Mouse (Mus musculus) thymus, postnatal 4 days (tissue): Measurements from ENCODE around the gene Chst10.

Experiments
- DNase-seq: peaks from one replicate; pipeline ENCODE4 v3.0.0; 2021

Gene Chst10

DNA sequence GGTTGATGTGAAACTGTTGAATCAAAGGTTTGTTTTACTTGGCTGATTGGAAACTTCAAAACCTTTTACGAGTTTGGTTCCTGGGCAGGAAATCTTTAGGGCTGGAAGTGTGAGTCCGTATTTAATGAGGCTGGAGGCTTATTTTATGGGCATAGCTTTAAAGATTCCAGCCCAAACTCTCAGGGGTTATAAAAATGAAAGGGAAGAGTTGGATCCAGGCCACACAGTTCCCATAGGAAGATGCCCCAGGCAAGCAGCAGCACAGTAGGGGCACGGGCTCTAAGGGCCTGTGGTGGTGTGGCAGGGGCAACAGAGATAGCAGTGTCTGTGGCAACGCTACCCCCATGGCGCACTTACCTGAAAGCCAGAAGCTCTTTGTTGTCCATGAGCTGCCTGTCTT is 31.7 kb downstream of the Chst10 start:
- DNase-seq: no peak

DNA sequence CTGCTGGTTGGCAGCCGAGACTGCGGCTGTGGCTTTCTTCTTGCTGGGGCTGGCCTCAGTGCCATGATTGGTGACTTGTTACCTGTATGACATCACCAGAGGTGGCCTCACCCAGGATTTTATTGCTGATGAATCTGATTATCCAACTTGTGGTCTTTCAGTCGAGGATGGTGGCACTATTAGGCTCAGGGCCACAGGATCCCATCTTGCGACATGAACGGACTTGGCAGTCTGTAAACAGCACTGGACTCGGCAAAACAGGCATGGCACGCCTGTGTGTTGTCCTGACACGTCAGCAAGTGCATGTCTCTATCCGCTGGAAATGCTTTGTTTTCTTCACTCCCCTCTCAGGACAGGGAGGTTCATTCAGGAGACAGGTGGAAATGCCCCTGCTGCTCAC is 33.6 kb downstream of the Chst10 start:
- no peak for DNase-seq

DNA sequence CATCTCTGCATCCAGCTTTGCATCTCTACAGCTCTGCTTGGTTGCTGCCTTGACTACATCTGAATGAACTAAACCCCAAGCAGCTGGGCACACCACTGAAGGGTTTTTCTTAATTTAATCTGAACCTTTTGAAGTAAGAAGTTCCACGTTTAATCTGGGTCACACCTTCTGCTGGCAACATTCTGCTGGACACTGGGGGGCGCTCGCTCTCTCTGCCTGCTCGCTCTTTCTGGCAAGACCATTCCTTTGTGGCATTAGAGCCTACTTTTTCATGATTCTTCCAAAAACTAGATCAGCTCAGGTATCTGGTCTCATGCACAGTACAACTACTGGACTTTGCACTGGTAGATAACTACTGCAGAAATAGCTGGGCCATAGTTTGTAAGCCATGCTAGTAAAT is 35.7 kb downstream of the Chst10 start:
- DNase-seq: peak; percentile 80

DNA sequence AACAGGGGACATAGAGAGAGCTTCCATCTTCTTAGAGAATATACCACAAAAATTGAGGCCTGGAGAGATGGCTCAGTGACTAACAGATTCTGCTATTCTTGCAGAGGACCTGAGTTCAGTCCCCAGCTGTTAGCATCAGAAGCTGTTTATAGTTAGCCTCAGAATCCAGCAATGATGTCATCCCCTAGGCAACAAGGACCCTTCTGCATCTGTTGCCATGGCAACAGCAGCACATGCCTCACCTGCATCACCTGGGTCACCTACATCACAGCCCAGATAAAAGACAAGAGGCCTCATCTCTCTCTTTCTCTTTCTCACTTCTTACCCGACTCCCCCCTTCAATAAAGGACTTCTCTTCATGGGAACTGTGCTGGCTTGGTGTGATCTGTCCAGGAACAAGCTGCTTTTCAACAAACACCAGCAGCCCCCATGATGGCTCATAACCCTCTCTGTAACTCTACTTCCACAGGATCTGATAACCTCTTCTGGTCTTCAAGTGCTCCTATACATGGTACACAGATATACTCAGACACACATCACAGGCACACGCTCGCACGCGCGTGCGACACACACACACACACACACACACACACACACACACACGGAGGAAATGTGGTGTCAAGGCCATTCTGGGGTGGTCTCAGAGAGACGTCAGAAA is 37.0 kb downstream of the Chst10 start:
- no peak for DNase-seq

DNA sequence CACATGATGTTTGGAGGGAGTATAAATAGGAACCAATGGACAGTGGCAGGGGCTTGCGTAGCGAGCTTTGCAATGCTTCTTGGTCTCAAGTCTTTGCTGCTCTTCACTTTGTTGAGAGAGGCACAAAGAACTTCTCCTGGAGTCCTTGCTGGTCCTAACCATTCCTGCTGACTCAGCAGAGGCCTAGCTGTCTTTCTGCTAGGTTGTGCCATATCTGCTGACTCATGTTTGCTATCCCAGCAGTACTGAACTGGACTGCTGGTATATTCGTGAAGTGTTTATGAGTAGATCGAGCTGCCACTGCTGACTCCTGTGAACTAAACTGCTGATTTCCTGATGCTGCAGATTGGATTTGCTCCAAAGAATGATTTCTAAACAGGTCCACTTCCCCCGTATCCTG is 37.8 kb downstream of the Chst10 start:
- DNase-seq: no peak

DNA sequence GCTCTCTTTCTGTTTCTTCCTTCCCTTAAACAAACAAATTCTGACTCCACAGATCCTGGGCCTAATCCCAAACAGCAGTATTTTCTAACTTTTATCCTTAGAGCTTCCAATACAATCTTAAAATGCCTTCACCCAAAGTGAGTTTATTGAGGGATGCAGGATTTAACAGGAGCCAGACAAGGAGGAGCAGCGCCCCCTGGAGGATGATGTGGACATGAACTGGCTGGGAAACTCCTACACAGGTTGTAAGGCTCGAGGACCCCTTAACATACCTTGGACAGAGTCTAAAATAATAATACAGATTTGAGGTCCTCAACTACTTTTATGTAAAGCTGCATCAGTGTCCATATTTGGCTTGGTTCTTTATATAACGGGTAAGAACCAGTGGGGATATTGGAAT is 41.8 kb downstream of the Chst10 start:
- peak; percentile 81 for DNase-seq

DNA sequence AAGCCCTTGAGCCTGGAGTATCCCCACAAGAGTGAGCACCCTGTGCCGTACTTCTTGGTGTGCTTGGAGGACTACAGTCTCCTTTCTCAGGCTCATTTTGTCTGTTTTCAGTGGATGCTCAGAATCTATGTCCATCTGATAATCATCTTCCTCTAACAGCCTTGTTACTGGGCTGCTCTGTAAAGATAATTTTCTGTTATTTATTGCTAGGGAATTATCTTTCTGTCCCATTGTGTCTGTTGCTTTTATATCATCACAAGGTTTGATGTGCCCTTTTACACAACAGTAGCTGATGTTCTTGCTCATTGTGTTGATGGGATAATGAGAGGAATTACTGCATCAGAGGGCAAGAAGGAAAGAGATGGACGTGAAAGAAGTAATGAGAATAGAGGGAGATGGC is 45.7 kb downstream of the Chst10 start:
- DNase-seq: no peak

DNA sequence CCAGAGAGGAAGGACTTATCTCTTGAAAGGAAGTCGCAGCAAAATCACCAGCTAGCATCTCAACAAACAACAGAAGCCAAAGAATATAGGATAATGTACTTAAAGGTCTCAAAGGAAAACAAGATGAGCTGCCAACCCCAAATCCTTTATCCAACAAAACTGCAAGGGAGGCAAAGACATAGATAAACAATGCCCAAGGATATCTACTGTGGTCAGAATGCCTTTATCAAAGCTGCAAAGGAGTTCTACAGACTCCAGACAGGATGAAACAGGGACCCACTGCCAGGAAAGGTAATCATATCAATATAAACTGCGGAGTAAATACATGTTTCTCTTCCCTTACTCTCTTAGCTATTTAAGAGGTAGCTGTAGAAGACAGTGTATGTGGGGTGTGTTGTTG is 47.3 kb downstream of the Chst10 start:
- no peak for DNase-seq

DNA sequence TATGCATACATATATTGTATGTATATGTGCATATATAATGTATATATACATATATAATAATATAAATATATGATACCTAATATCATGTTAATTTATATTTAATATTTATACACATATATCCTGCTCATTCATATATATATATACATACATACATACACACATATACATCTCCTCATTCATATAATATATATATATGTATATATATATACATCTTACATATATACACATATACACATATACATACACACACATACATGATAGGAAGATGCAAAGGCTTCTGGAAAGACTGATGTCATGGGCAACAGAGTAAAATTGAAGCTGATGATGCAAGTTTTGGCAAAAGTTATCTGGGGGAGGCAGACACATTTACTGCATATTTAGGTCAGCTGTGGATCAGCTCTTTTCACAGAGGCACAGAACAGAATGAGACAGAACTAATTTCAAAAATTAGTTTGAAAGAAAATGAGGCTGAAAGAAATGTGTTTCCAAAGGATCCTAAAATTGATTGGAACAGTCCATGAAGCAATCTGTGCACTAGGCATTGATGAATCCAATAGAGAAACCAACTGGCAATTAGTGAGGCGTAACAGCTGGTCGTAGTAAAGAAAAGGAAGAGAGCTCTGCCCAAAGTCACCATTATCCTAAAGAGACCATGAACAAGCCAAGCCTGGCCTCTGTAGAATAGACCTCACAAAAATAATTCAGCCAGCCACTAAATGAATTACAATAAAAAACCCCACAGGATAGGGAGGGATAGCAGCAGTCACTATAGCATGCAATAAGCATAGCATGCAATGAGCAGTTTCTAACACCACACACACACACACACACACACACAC is 49.3 kb downstream of the Chst10 start:
- DNase-seq: no peak

DNA sequence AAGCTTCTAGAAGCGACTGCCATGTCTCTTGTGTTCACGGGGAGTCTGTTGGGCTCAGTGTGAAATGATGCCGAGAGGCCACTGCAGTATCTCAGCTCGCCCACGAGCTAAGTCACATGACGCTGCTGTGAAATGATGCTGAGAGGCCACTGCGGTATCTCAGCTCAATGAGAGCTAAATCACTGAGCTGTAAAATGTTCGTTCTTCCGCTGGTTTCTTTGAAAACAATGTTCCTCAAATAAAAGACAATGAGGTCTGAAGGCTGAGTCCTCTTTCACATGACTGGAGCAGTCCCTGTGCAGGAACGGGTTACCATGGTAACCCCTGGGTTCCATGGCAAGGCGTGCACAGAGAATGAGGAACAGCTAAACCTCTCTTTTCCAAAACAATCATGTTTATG is 50.0 kb downstream of the Chst10 start:
- no peak for DNase-seq

DNA sequence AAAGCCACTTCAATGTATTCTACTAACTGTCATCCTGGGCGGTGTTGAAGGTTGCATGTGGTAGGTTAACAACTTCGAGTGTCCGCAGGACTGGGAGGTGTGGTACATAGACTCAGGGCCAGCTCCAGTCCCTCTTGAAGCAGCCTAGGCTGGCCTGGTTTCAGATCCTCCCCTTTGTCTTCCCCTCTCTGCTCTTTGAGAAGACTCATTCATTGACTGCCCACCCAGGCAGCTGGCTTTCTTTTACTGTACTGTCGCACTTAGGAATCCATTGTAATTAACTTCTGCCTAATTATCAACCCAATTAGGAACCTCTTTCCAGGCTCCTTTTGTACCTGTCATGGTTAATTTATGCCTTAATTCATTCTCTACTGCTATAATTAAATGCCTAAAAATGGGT is 54.7 kb downstream of the Chst10 start:
- no peak for DNase-seq

DNA sequence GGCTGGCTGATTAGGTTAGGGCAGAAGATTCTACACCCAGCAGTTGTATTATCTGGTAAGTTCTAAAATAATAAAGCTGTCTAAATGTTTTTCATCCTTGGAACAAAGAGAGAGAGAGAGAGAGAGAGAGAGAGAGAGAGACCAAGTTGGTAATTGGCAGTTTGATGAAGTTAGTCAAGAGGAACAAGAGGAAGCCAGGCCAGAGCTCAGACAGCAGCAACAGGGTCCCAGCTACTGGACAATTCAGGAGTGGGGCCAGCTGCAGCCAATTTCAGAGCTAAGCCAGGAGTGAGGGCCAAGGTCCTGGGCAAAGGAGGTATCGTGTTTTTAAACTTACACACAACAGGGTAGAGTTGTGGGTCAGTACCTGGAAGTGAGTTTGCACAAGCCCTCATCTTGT is 55.1 kb downstream of the Chst10 start:
- no peak for DNase-seq

DNA sequence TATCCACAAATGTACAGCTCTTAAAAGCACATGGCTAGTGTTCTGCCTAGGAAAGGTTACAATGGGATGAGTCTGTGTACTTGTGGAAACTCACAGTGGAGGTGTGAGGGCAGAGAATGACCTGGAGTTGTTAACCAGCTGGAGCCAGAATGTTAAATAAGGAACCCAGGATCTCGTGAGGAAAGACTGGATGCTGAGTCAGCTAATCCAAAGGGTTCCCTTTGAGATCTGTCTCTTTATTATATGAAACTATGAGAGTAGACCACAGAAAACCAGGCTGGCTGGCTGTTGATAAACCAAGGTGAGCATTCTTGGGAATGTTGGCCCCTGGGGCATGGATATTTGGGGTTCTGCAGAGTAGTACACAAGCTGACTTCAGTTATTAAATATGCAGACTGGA is 58.0 kb downstream of the Chst10 start:
- no peak for DNase-seq

DNA sequence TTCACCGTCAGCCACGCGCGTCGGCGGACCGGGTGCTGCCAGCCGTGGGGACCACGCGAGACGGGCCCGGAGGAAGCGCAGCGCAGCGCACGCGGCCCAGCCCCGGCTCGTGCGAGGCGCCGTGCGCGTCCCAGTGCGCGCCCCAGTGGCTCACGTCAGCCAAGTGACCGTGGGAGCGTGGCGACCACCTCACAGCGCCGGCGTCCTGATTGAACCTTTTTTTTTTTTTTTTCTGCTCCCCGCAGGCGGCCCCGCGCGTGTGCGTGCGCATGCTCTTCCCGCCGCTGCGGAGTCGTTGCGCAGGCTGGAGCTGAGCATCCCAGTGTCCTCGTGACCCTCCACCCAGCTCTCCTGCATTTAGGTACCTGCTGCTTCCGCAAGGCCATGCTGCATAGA is 61.5 kb downstream of the Chst10 start, which contains the start of gene Lonrf2:
Gene Lonrf2 (minus strand): TSS at position 235 of the 396 bp plus-strand sequence.
- DNase-seq: no peak

DNA sequence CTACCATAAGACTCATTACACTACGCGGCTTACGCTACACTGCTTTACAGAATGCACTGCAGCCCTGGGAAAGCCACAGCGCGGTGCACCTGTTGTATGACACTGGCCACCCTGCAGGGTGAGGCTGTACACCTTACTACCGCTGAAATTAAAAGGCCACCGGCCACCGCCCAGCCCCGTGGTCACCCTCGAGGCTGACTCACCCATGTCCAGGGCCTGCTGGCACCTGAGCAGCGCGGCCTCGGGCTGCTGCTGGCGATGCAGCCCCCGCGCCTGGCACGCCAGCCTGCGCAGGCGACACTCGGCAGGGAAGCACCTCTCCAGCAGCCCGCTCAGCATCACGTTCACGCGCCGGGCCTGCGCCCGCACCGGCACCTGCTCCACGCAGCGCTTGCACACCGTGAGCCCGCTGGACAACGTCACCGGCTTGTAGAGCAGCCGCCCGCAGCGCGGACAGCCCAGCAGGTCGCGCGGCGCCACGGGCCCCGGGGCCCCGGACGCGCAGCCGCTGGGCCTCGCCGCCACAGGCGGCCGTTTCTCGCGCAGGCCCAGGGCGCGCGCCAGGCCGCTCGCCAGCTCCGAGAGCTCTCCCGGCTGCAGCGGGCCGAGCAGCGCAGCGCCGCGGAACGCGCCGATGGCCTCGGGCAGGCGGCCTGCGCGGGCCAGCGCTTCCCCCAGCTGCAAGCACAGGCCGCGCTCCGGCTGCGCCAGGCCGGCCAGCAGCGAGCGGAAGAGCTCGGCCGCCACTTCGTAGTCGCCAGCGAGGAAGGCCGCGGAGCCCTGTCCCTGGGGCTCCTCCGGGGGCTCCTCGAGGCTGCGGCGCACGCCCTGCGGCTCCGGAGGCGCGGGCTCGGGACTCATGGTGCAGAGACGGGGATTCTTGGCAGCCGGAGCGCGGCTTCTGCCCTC is 62.1 kb downstream of the Chst10 start:
- DNase-seq: peak; percentile 20

DNA sequence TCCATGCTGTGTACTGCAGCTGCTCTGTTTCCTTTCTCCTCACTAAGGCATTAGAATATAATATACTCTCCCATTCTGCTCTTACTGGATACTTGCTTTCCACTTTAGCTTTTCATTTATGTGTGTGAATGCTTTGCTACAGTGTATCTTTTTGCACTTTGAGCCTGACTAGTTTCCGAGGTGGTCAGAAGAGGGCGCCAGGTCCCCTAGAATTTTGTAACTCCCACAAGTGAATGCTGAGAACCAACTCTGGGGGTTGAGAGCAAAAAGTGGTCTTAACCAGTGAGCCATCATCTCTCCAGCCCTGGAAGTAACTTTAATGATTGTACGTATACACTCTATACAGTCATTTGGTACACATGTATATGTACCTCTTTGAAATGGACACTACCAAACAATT is 63.1 kb downstream of the Chst10 start:
- peak; percentile 58 for DNase-seq

DNA sequence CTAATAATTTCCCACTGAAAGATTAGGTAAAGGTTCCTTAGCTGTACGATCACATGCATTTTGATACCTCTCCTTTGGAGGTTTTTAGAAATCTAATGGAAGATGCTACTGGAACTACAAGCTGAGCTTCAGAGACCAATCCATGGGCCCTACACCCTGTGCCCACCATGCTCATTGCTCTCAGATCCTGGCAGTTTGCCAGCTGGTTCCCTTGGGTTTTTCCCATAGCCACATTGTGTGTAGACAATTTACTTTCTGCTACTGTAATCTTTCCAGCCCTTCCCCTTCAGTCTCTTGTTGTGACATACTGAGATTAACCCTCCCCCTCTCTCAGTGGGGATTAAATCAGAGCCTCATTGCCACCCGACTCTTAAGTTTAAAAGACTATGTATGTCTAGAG is 73.0 kb downstream of the Chst10 start:
- no peak for DNase-seq

DNA sequence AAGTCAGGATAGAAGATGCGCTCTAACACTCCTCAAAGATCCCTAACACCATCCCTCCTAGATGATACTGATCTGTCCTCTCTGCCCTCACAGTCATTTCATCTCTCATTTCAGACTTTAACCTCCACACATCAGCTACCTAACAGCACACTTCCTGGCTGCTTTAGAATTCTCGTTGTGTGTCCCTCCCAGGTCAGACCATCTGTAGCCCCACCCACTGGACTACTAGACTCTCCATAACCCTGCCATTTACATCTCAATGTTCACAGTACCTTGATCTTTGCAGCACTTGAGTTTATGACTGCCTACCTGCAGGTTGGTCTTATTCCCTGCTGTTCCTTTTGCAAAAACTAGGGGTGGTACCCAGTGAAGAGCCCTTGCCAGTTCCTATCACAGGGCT is 74.1 kb downstream of the Chst10 start:
- DNase-seq: no peak

DNA sequence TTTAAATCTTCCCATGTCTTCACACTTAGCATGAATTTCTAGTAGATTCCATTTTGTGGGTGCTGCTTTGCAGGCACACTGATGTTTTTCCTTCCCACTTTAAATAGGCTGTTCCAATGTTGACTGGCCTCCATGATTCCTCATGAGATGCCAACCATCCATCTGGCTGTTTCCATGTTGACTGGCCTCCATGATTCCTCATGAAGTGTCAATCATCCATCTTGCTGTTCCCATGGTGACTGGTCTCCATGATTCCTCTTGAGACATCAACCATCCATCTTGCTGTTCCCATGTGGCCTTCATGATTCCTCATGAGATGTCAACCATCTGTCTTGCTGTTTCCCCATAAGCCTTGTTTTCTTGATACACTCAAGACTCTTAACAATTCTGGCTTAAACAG is 78.3 kb downstream of the Chst10 start:
- no peak for DNase-seq

DNA sequence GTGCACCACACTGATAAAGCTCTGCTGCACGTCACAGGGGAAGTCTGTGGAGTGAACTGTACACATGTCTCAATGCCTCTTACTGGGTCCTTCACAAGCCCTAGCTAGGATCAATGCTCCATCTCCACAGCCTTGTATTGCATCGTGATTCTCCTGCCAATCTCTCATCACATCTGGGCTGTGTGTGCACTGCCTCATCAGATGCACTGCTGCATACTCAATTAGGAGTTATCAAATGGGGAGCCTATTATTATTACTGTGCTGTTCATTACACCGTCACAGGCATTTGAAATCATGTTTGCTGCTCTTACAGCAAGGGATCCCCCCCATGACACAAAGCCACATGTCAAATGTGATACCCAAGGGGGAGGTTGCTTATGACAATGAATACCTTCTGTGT is 80.3 kb downstream of the Chst10 start:
- DNase-seq: no peak

DNA sequence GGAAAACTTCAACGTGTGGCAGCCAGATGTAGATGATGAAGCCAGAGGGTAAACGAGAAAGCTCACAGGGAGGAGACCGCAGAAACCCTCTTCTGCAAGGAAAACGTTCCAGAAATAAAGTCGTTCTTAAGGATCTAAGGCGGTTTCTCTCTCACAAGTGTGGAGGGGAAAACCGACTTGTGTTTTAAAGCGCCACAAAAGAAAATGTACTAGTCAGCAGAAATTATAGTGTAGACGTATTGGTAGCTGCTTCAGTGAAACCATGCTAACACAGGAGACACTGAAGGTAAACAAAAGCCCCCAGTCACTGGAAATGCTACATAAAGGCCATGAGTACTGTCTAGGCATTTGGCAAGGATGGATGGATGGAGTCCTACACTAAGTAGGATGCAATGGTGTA is 80.7 kb downstream of the Chst10 start:
- no peak for DNase-seq

DNA sequence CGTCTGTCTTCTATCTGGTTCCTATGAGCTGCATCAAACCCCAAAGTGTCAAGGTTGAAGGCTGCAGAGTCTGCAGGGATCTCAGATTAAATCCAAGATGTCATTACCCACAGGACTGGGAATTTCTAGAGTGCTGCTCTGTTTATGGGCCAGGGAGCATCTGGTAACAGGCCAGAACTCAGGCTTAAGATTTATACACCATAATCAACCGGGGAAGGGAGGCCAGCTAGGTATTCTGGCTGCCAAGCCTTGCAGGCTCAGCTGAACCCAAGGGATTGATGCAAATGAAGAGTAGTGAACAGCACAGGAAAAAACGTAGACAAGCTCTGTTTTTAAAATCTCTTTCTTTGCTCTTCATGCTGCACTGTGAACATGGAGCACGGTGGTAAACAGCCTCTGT is 81.7 kb downstream of the Chst10 start:
- no peak for DNase-seq
